ENCODE assay signal across 8 mouse cellular contexts in genomic region chr9:96961986-96962701, GRCm38 (mm10). TPM values are rescaled to one million over a fixed set of nuclear protein-coding genes. Genes with fewer than 3 reads are reported as not detected.
DNase-seq lines count a peak whose midpoint lies in the region; ATAC-seq and TF ChIP-seq lines count a peak whose summit lies in the region.
"Had no signal": no experiment of that assay in that cellular context is flagged by ENCODE, and none has a peak within 500 bp of the region (broad histone marks: within the 10 kb centered on the region; RNA-seq: fewer than 3 reads in every experiment).

No protein-coding gene starts in this region.

- peak; percentile 58 for ATAC-seq in lung, embryonic 16.5 days (ENCODE audit: low read depth)
- ATAC-seq in embryonic facial prominence, embryonic 15.5 days (ENCODE audit: insufficient number of reproducible peaks, low FRiP score, low TSS enrichment, low read depth) = peak; percentile 56
- ATAC-seq in midbrain, postnatal 0 days (ENCODE audit: low FRiP score) = peak; percentile 24; the same call in 1 of the 2 replicates
- ATAC-seq in activated CD4-positive, CD25-positive, alpha-beta regulatory T cell, adult 4 months = no peak

- H3K27me3 ChIP-seq in lung, embryonic 16.5 days (ENCODE audit: control insufficient read depth, insufficient read depth, low read depth, low read length) = no peaks in the 10 kb centered on the region
- H3K27me3 ChIP-seq in embryonic facial prominence, embryonic 15.5 days = no peaks in the 10 kb centered on the region
- no peaks in the 10 kb centered on the region for H3K27me3 ChIP-seq in midbrain, postnatal 0 days (ENCODE audit: insufficient read depth, low read length)

- peaks cover 26% of the 10 kb centered on the region for H3K4me1 ChIP-seq in lung, embryonic 16.5 days (replicated peaks; ENCODE audit: control insufficient read depth, insufficient read depth, low read length)
- peaks cover 13% of the 10 kb centered on the region; the same call in 1 of the 2 replicates for H3K4me1 ChIP-seq in embryonic facial prominence, embryonic 15.5 days
- H3K4me1 ChIP-seq in midbrain, postnatal 0 days (ENCODE audit: insufficient read depth, low read length) = peaks cover under 1% of the 10 kb centered on the region

- no peak for TF ChIP-seq CTCF in midbrain, postnatal 0 days (IDR thresholded peaks at IDR 0.05)

- H3K9ac ChIP-seq in lung, embryonic 16.5 days (ENCODE audit: low read length) = no peak overlapping the region
- no peak overlapping the region for H3K9ac ChIP-seq in embryonic facial prominence, embryonic 15.5 days
- H3K9ac ChIP-seq in midbrain, postnatal 0 days (replicated peaks; ENCODE audit: low read length, poor library complexity, severe bottlenecking) = no peak overlapping the region

- 27% methylated on average over 17 of the region's 17 CpGs for WGBS in lung, embryonic 16.5 days
- 59% methylated on average over 17 of the region's 17 CpGs for WGBS in embryonic facial prominence, embryonic 15.5 days
- 53% methylated on average over 17 of the region's 17 CpGs for WGBS in midbrain, postnatal 0 days

- no peaks in the 10 kb centered on the region for H3K36me3 ChIP-seq in lung, embryonic 16.5 days (ENCODE audit: control insufficient read depth, insufficient read depth, low read length)
- H3K36me3 ChIP-seq in embryonic facial prominence, embryonic 15.5 days = no peaks in the 10 kb centered on the region
- no peaks in the 10 kb centered on the region for H3K36me3 ChIP-seq in midbrain, postnatal 0 days (ENCODE audit: insufficient read depth, low read length)

- H3K9me3 ChIP-seq in lung, embryonic 16.5 days (ENCODE audit: control insufficient read depth, low read length) = no peaks in the 10 kb centered on the region
- H3K9me3 ChIP-seq in embryonic facial prominence, embryonic 15.5 days (replicated peaks) = no peaks in the 10 kb centered on the region
- no peaks in the 10 kb centered on the region for H3K9me3 ChIP-seq in midbrain, postnatal 0 days (ENCODE audit: low read length)

- no peak overlapping the region for H3K4me2 ChIP-seq in lung, embryonic 16.5 days (ENCODE audit: low read depth, low read length)
- H3K4me2 ChIP-seq in embryonic facial prominence, embryonic 15.5 days (replicated peaks) = no peak overlapping the region
- no peak overlapping the region for H3K4me2 ChIP-seq in midbrain, postnatal 0 days (ENCODE audit: low read depth, low read length, poor library complexity, severe bottlenecking)

- no peak for DNase-seq in lung, adult 18-20 months
- peak; percentile 90 for DNase-seq in kidney, adult 9 months
- no peak for DNase-seq in midbrain, postnatal 0 days (ENCODE audit: low spot score)
- DNase-seq in cerebellum, adult 8-10 months = no peak
- DNase-seq: thymus, adult 2 months had no signal

- no peak overlapping the region for H3K4me3 ChIP-seq in lung, embryonic 16.5 days (ENCODE audit: low read length)
- no peak overlapping the region for H3K4me3 ChIP-seq in embryonic facial prominence, embryonic 15.5 days (replicated peaks)
- H3K4me3 ChIP-seq in midbrain, postnatal 0 days (ENCODE audit: low read depth, low read length) = no peak overlapping the region

- H3K27ac ChIP-seq in lung, embryonic 16.5 days (ENCODE audit: low read length) = no peak overlapping the region
- H3K27ac ChIP-seq in embryonic facial prominence, embryonic 15.5 days (replicated peaks) = no peak overlapping the region
- no peak overlapping the region for H3K27ac ChIP-seq in midbrain, postnatal 0 days (ENCODE audit: low read depth, low read length)

RNA-seq across cellular contexts. Expression of gene Spsb4, which starts 56.5 kb away (rescaled TPM):
- polyA plus RNA-seq in lung, embryonic 16.5 days (2015; fragmentation: Nextera tagmentation; extraction: Ambion mirVana) = 7.7 and 8.8 TPM in 2 replicates
- polyA plus RNA-seq in embryonic facial prominence, embryonic 15.5 days (2015; fragmentation: Nextera tagmentation; extraction: Ambion mirVana) = 11.4 and 15.4 TPM in 2 replicates
- 37.7 and 38.9 TPM in 2 replicates for total RNA-seq in midbrain, postnatal 0 days (2014; rRNA removed)
- 21.2 and 24.1 TPM in 2 replicates for polyA plus RNA-seq in midbrain, postnatal 0 days (2015; fragmentation: Nextera tagmentation; extraction: Ambion mirVana)
- under 1 TPM in 1 of 2 experiments, not detected in 1; 0.22 TPM for polyA plus RNA-seq in activated CD4-positive, CD25-positive, alpha-beta regulatory T cell, adult 4 months (2017; shearing (Covaris generic))
